Mouse (Mus musculus) bone marrow, adult 2 months (tissue): ENCODE measurements around the gene Tulp2.

Source experiments
- CTCF ChIP-seq: fragments of 200-500 bp; IDR thresholded peaks from 2 replicates; pipeline ENCODE4 v1.5.1; 2011; ENCODE audit warnings: low read length, control low read depth; ENCODE audit not compliant: control insufficient read depth, insufficient read depth
- POLR2A ChIP-seq: fragments of 200-500 bp; IDR thresholded peaks from 2 replicates; pipeline ENCODE4 v1.6.1; 2011; ENCODE audit warnings: low read depth, mild to moderate bottlenecking, control low read depth, low read length, borderline replicate concordance; ENCODE audit not compliant: control insufficient read depth

DNA sequence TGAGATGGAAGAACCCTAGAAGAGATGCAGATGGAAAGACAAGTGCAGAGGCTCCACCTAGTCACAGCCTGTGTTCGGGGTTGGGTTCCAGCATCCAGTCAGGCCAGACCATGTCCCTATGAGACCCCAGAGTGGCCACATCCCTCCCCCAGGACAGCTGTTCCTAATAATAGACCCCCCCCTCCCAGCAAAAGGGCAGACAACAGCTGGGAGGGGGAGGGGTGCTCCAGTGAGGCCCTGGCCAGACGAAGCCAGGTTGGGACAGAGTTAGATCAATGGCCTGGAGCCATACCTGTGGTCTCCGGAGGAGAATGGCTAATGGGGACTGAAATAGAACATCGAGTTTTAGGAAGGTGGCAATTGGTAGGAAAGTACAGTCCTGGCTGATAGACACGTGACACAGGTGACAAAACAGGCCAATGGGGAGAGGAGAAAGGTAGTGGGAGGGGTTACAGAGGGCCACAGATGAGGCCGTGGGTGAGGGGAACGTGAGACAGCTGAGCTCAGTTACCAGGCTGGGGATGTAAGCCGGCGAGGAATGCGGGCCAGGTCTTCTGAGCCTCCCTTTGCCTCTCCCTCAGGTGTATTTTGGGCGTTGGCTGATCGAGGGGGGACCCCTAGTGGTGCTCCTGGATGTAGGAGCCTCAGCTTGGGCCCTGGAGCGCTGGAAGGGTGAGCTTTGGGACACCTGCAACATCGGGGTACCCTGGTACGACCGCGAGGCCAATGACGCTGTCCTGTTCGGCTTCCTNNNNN is 44.0 kb upstream of the Tulp2 start, which contains the start of gene Ruvbl2:
- TF ChIP-seq CTCF = no peak
- TF ChIP-seq POLR2A = 0 out of 2 replicates have a peak, but pooled peaks have one; percentile 12
